Mouse (Mus musculus): ENCODE measurements around the gene Tmco3. TPM values are rescaled to one million over a fixed set of nuclear protein-coding genes. Genes with fewer than 3 reads are reported as not detected.

The Tmco3 gene
- polyA plus RNA-seq, 1 experiment from 2014 or later: 46.3 TPM

- peak overlapping the region; percentile 59; the same call in 1 of the 2 replicates for H3K4me2 ChIP-seq (replicated peaks; ENCODE audit: low read depth, low read length)
- H3K9ac ChIP-seq (replicated peaks; ENCODE audit: low read depth, low read length): 0 out of 2 replicates have a peak overlapping the region, but pooled peaks have one; percentile 6
These were observed 52.7 kb downstream of the Tmco3 start for GRCm38 (mm10) chr8:13340650-13341049.

GRCm38 (mm10) chr8:13342340-13342739 lies 54.4 kb downstream of the Tmco3 start:
- peaks cover 66% of the 10 kb centered on the region for H3K36me3 ChIP-seq (ENCODE audit: control insufficient read depth, insufficient read depth, low read length)
- H3K27me3 ChIP-seq (ENCODE audit: control insufficient read depth, insufficient read depth, low read length): no peaks in the 10 kb centered on the region
- H3K4me2 ChIP-seq (replicated peaks; ENCODE audit: low read depth, low read length): no peak overlapping the region
- 79% methylated on average over 2 of the region's 2 CpGs for WGBS
- H3K4me3 ChIP-seq (ENCODE audit: low read depth, low read length): no peak overlapping the region
- no peak overlapping the region for H3K9ac ChIP-seq (replicated peaks; ENCODE audit: low read depth, low read length)
- no peak for ATAC-seq (ENCODE audit: insufficient number of reproducible peaks, insufficient read depth, low FRiP score, low read depth)
- no peaks in the 10 kb centered on the region for H3K9me3 ChIP-seq (ENCODE audit: control insufficient read depth, low read depth, low read length)
- H3K4me1 ChIP-seq (ENCODE audit: control insufficient read depth, insufficient read depth, low read length): peaks cover 15% of the 10 kb centered on the region; the same call in 1 of the 2 replicates
- no peak overlapping the region for H3K27ac ChIP-seq (ENCODE audit: low read length)

More at GRCm38 (mm10) chr8:13340650-13341049, 52.7 kb downstream of the Tmco3 start:
- no peak for ATAC-seq (ENCODE audit: insufficient number of reproducible peaks, insufficient read depth, low FRiP score, low read depth)
- Histone ChIP-seq H3K4me1 (ENCODE audit: control insufficient read depth, insufficient read depth, low read length) (peaks cover 16% of the 10 kb centered on the region; the same call in 1 of the 2 replicates), H3K36me3 (ENCODE audit: control insufficient read depth, insufficient read depth, low read length) (peaks cover 51% of the 10 kb centered on the region), H3K27ac (ENCODE audit: low read length) (no peak overlapping the region), H3K9me3 (ENCODE audit: control insufficient read depth, low read depth, low read length) (no peaks in the 10 kb centered on the region), H3K4me3 (ENCODE audit: low read depth, low read length) (no peak overlapping the region), H3K27me3 (ENCODE audit: control insufficient read depth, insufficient read depth, low read length) (no peaks in the 10 kb centered on the region)
- 90% methylated on average over 8 of the region's 8 CpGs for WGBS

GRCm38 (mm10) chr8:13343134-13343533 lies 55.1 kb downstream of the Tmco3 start:
- Histone ChIP-seq H3K9me3 (ENCODE audit: control insufficient read depth, low read depth, low read length) (no peaks in the 10 kb centered on the region), H3K4me2 (replicated peaks; ENCODE audit: low read depth, low read length) (no peak overlapping the region), H3K4me3 (ENCODE audit: low read depth, low read length) (no peak overlapping the region), H3K27ac (ENCODE audit: low read length) (no peak overlapping the region), H3K36me3 (ENCODE audit: control insufficient read depth, insufficient read depth, low read length) (peaks cover 74% of the 10 kb centered on the region), H3K27me3 (ENCODE audit: control insufficient read depth, insufficient read depth, low read length) (no peaks in the 10 kb centered on the region), H3K4me1 (ENCODE audit: control insufficient read depth, insufficient read depth, low read length) (peaks cover 10% of the 10 kb centered on the region; the same call in 1 of the 2 replicates), H3K9ac (replicated peaks; ENCODE audit: low read depth, low read length) (no peak overlapping the region)
- no peak for ATAC-seq (ENCODE audit: insufficient number of reproducible peaks, insufficient read depth, low FRiP score, low read depth)
- 96% methylated on average over 4 of the region's 4 CpGs for whole genome bisulfite sequencing

- Histone ChIP-seq H3K4me3 (ENCODE audit: low read depth, low read length) (no peak overlapping the region), H3K9ac (replicated peaks; ENCODE audit: low read depth, low read length) (no peak overlapping the region), H3K27ac (ENCODE audit: low read length) (no peak overlapping the region), H3K4me1 (ENCODE audit: control insufficient read depth, insufficient read depth, low read length) (no peaks in the 10 kb centered on the region), H3K36me3 (ENCODE audit: control insufficient read depth, insufficient read depth, low read length) (peaks cover 87% of the 10 kb centered on the region), H3K27me3 (ENCODE audit: control insufficient read depth, insufficient read depth, low read length) (no peaks in the 10 kb centered on the region), H3K9me3 (ENCODE audit: control insufficient read depth, low read depth, low read length) (no peaks in the 10 kb centered on the region), H3K4me2 (replicated peaks; ENCODE audit: low read depth, low read length) (no peak overlapping the region)
- WGBS: 89% methylated on average over 7 of the region's 7 CpGs
- ATAC-seq (ENCODE audit: insufficient number of reproducible peaks, insufficient read depth, low FRiP score, low read depth): no peak
These were observed 62.1 kb downstream of the Tmco3 start for GRCm38 (mm10) chr8:13350052-13350451.

- H3K4me3 ChIP-seq (ENCODE audit: low read depth, low read length): no peak overlapping the region
- 83% methylated on average over 5 of the region's 5 CpGs for WGBS
- H3K27ac ChIP-seq (ENCODE audit: low read length): no peak overlapping the region
- no peak overlapping the region for H3K4me2 ChIP-seq (replicated peaks; ENCODE audit: low read depth, low read length)
- no peak overlapping the region for H3K9ac ChIP-seq (replicated peaks; ENCODE audit: low read depth, low read length)
- H3K36me3 ChIP-seq (ENCODE audit: control insufficient read depth, insufficient read depth, low read length): peaks cover 88% of the 10 kb centered on the region
- no peak for ATAC-seq (ENCODE audit: insufficient number of reproducible peaks, insufficient read depth, low FRiP score, low read depth)
- H3K27me3 ChIP-seq (ENCODE audit: control insufficient read depth, insufficient read depth, low read length): no peaks in the 10 kb centered on the region
- no peaks in the 10 kb centered on the region for H3K9me3 ChIP-seq (ENCODE audit: control insufficient read depth, low read depth, low read length)
- no peaks in the 10 kb centered on the region for H3K4me1 ChIP-seq (ENCODE audit: control insufficient read depth, insufficient read depth, low read length)
These were observed 63.6 kb downstream of the Tmco3 start for GRCm38 (mm10) chr8:13351593-13351992.

- no peak overlapping the region for H3K9ac ChIP-seq (replicated peaks; ENCODE audit: low read depth, low read length)
- 88% methylated on average over 8 of the region's 8 CpGs for WGBS
These were observed 64.6 kb downstream of the Tmco3 start for GRCm38 (mm10) chr8:13352601-13353000.

GRCm38 (mm10) chr8:13353155-13353833 lies 65.3 kb downstream of the Tmco3 start:
- no peaks in the 10 kb centered on the region for H3K9me3 ChIP-seq (ENCODE audit: control insufficient read depth, low read depth, low read length)

More at GRCm38 (mm10) chr8:13352601-13353000, 64.6 kb downstream of the Tmco3 start:
- no peaks in the 10 kb centered on the region for H3K9me3 ChIP-seq (ENCODE audit: control insufficient read depth, low read depth, low read length)
- H3K27ac ChIP-seq (ENCODE audit: low read length): no peak overlapping the region
- ATAC-seq (ENCODE audit: insufficient number of reproducible peaks, insufficient read depth, low FRiP score, low read depth): no peak
- H3K4me2 ChIP-seq (replicated peaks; ENCODE audit: low read depth, low read length): no peak overlapping the region
- no peaks in the 10 kb centered on the region for H3K27me3 ChIP-seq (ENCODE audit: control insufficient read depth, insufficient read depth, low read length)
- peaks cover 89% of the 10 kb centered on the region for H3K36me3 ChIP-seq (ENCODE audit: control insufficient read depth, insufficient read depth, low read length)
- H3K4me1 ChIP-seq (ENCODE audit: control insufficient read depth, insufficient read depth, low read length): no peaks in the 10 kb centered on the region
- no peak overlapping the region for H3K4me3 ChIP-seq (ENCODE audit: low read depth, low read length)

GRCm38 (mm10) chr8:13353883-13354282 lies 65.9 kb downstream of the Tmco3 start:
- WGBS: 81% methylated on average over 4 of the region's 4 CpGs
- no peak overlapping the region for H3K9ac ChIP-seq (replicated peaks; ENCODE audit: low read depth, low read length)
- no peak for ATAC-seq (ENCODE audit: insufficient number of reproducible peaks, insufficient read depth, low FRiP score, low read depth)

More at GRCm38 (mm10) chr8:13353155-13353833, 65.3 kb downstream of the Tmco3 start:
- no peak for ATAC-seq (ENCODE audit: insufficient number of reproducible peaks, insufficient read depth, low FRiP score, low read depth)
- no peak overlapping the region for H3K4me2 ChIP-seq (replicated peaks; ENCODE audit: low read depth, low read length)
- peaks cover 84% of the 10 kb centered on the region for H3K36me3 ChIP-seq (ENCODE audit: control insufficient read depth, insufficient read depth, low read length)
- H3K4me1 ChIP-seq (ENCODE audit: control insufficient read depth, insufficient read depth, low read length): no peaks in the 10 kb centered on the region
- no peak overlapping the region for H3K9ac ChIP-seq (replicated peaks; ENCODE audit: low read depth, low read length)
- no peaks in the 10 kb centered on the region for H3K27me3 ChIP-seq (ENCODE audit: control insufficient read depth, insufficient read depth, low read length)
- WGBS: 82% methylated on average over 9 of the region's 9 CpGs
- no peak overlapping the region for H3K4me3 ChIP-seq (ENCODE audit: low read depth, low read length)
- no peak overlapping the region for H3K27ac ChIP-seq (ENCODE audit: low read length)

More at GRCm38 (mm10) chr8:13353883-13354282, 65.9 kb downstream of the Tmco3 start:
- H3K27me3 ChIP-seq (ENCODE audit: control insufficient read depth, insufficient read depth, low read length): no peaks in the 10 kb centered on the region
- no peak overlapping the region for H3K4me2 ChIP-seq (replicated peaks; ENCODE audit: low read depth, low read length)
- H3K4me1 ChIP-seq (ENCODE audit: control insufficient read depth, insufficient read depth, low read length): no peaks in the 10 kb centered on the region
- no peaks in the 10 kb centered on the region for H3K9me3 ChIP-seq (ENCODE audit: control insufficient read depth, low read depth, low read length)
- no peak overlapping the region for H3K4me3 ChIP-seq (ENCODE audit: low read depth, low read length)
- peaks cover 86% of the 10 kb centered on the region for H3K36me3 ChIP-seq (ENCODE audit: control insufficient read depth, insufficient read depth, low read length)
- no peak overlapping the region for H3K27ac ChIP-seq (ENCODE audit: low read length)

All from stomach, embryonic 14.5 days (tissue).